Mouse (Mus musculus): ENCODE measurements around the gene Hhat.

DNA sequence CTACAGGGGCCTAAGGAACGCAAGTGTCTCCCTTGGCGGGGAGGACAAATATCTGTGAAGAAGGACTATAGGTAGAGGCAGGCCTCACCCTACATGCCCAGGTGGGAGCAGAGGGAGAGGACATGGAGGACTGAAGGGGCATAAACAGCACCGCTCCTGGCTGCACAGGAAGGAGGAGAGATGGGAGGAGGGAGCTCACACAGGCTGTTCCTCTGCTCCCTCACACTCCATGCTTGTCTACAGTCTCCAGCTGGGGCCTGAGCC lies 25.9 kb upstream of the Hhat start:
- no peak for TF ChIP-seq CTCF (IDR thresholded peaks at IDR 0.05; ENCODE audit: low read depth, low read length)
- no peak for TF ChIP-seq POLR2A (IDR thresholded peaks at IDR 0.05; ENCODE audit: insufficient read depth, low read length)
- TF ChIP-seq EP300 (IDR thresholded peaks at IDR 0.05; ENCODE audit: insufficient read depth, low read depth, low read length) = no peak

Measured in ES-Bruce4 (cell line).